8 mouse cellular contexts compared by ENCODE assay signal in the genomic region with DNA sequence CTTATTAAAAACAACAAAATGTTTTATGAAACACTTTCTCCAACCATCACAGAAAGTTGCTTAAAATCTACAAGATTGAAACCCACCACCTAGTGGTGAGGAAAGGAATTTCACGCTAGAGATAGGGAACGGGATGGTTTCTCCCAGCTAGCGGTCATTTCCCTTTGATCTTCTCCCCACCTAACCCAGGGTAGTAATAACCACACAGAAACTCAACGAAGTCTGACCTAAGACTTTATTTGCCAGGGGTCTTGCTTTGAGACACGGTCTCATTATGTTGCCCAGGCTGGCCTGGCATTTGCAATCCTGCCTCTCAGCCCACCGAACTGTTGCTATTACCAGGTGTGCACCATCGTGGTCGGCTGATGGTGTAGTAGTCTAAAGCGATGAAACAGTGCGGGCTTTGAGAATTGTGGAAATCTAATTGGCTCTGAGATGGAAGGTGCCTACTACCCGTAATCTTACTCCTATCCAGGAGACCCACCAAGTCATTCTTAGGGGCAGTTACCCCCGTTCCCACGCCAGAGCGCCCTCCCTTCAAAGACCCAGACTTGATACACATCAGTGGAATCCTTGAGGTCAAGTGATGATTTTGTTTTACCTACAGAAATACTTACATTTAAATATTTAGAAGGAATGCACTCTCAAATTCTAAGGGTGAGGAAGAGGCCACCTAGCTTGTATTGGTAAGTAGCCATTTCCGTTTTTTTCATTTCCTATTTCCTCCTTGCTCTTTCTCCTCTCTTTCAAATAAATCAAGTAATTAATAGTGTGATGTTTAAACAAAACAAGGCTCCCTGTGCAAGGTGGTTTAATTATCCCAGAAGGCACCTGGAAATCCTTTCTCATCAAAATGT. TPM values are rescaled to one million over a fixed set of nuclear protein-coding genes. Genes with fewer than 3 reads are reported as not detected.
DNase-seq lines count a peak whose midpoint lies in the region; ATAC-seq and TF ChIP-seq lines count a peak whose summit lies in the region.

No protein-coding gene starts in this region.

- H3K9ac ChIP-seq in embryonic facial prominence, embryonic 15.5 days, result no peak overlapping the region

- no peaks in the 10 kb centered on the region for H3K36me3 ChIP-seq in embryonic facial prominence, embryonic 15.5 days
- no peaks in the 10 kb centered on the region for H3K36me3 ChIP-seq in hindbrain, embryonic 10.5 days
- H3K36me3 ChIP-seq in spleen, adult 2 months (ENCODE audit: control insufficient read depth, insufficient read depth, low read length), result no peaks in the 10 kb centered on the region; the same call in 1 of the 2 replicates

- H3K4me2 ChIP-seq in embryonic facial prominence, embryonic 15.5 days (replicated peaks), result peak overlapping the region; percentile 56

- TF ChIP-seq POLR2A in bone marrow, adult 2 months (IDR thresholded peaks at IDR 0.05; ENCODE audit: borderline replicate concordance, control insufficient read depth, low read depth, low read length), result no peak
- no peak for TF ChIP-seq POLR2A in spleen, adult 2 months (IDR thresholded peaks at IDR 0.05; ENCODE audit: low read depth, low read length)

- peak; percentile 36 for DNase-seq in gastrocnemius, adult 18-20 months (ENCODE audit: low spot score)
- no peak for DNase-seq in gastrocnemius, postnatal 14 days
- DNase-seq in hindbrain, embryonic 10.5 days (ENCODE audit: low spot score), result peak; percentile 38
- peak; percentile 17 for DNase-seq in layer of hippocampus, adult 9-11 months
- peak; percentile 8 to 45 for DNase-seq in spleen, adult 2 months (ENCODE audit: low read depth in 1 of 2, low spot score in 2 of 2)

- H3K27ac ChIP-seq in bone marrow, adult 2 months (ENCODE audit: control insufficient read depth, insufficient read depth, low read depth, low read length, poor library complexity), result peak overlapping the region; percentile 79
- H3K27ac ChIP-seq in embryonic facial prominence, embryonic 15.5 days (replicated peaks), result no peak overlapping the region
- no peak overlapping the region for H3K27ac ChIP-seq in hindbrain, embryonic 10.5 days
- peak overlapping the region; percentile 46 for H3K27ac ChIP-seq in spleen, adult 2 months (ENCODE audit: insufficient read depth, low read length)

- peaks cover 2% of the 10 kb centered on the region; the same call in 1 of the 2 replicates for H3K4me1 ChIP-seq in bone marrow, adult 2 months (ENCODE audit: control insufficient read depth, insufficient read depth, low read length)
- H3K4me1 ChIP-seq in embryonic facial prominence, embryonic 15.5 days, result peaks cover 10% of the 10 kb centered on the region; the same call in 1 of the 2 replicates
- peaks cover 27% of the 10 kb centered on the region for H3K4me1 ChIP-seq in hindbrain, embryonic 10.5 days (replicated peaks)
- H3K4me1 ChIP-seq in spleen, adult 2 months (ENCODE audit: control insufficient read depth, insufficient read depth, insufficient read length), result peaks cover 8% of the 10 kb centered on the region

- H3K27me3 ChIP-seq in embryonic facial prominence, embryonic 15.5 days, result no peaks in the 10 kb centered on the region
- peaks cover 4% of the 10 kb centered on the region; the same call in 1 of the 2 replicates for H3K27me3 ChIP-seq in hindbrain, embryonic 10.5 days (ENCODE audit: insufficient read depth, poor library complexity, severe bottlenecking)
- H3K27me3 ChIP-seq in spleen, adult 2 months (ENCODE audit: control insufficient read depth, insufficient read depth, low read length), result no peaks in the 10 kb centered on the region

- no peak for ATAC-seq in embryonic facial prominence, embryonic 15.5 days (ENCODE audit: insufficient number of reproducible peaks, low FRiP score, low TSS enrichment, low read depth)
- ATAC-seq in megakaryocyte-erythroid progenitor cell, adult 5-6 weeks (replicated peaks; ENCODE audit: low FRiP score, low TSS enrichment, poor library complexity, severe bottlenecking), result peak; percentile 48

- WGBS in bone marrow, adult 2 months, result 2% methylated on average over 15 of the region's 15 CpGs
- 11% methylated on average over 15 of the region's 15 CpGs for WGBS in embryonic facial prominence, embryonic 15.5 days
- 13% methylated on average over 15 of the region's 15 CpGs for WGBS in hindbrain, embryonic 10.5 days
- WGBS in spleen, adult 2 months, result 3% methylated on average over 15 of the region's 15 CpGs

- TF ChIP-seq CTCF in bone marrow, adult 2 months (IDR thresholded peaks at IDR 0.05; ENCODE audit: control insufficient read depth, insufficient read depth, low read length), result no peak; the same call in none of the 2 replicates
- 0 out of 2 replicates have a peak, but pooled peaks have one; percentile 11 for TF ChIP-seq CTCF in spleen, adult 2 months (IDR thresholded peaks at IDR 0.05; ENCODE audit: extremely low read depth, insufficient read depth, insufficient read length, insufficient replicate concordance)

- intact Hi-C loops in gastrocnemius, postnatal 14 days (cut with DNase I; ENCODE audit: low total_unique reads), result no loop called here

- no peaks in the 10 kb centered on the region for H3K9me3 ChIP-seq in embryonic facial prominence, embryonic 15.5 days (replicated peaks)
- H3K9me3 ChIP-seq in hindbrain, embryonic 10.5 days, result no peaks in the 10 kb centered on the region

- H3K4me3 ChIP-seq in bone marrow, adult 2 months (replicated peaks; ENCODE audit: control insufficient read depth, low read depth, low read length), result peak overlapping the region; percentile 71
- peak overlapping the region; percentile 91 for H3K4me3 ChIP-seq in embryonic facial prominence, embryonic 15.5 days (replicated peaks)
- H3K4me3 ChIP-seq in hindbrain, embryonic 10.5 days, result peak overlapping the region; percentile 96
- peak overlapping the region; percentile 19 for H3K4me3 ChIP-seq in spleen, adult 2 months (ENCODE audit: extremely low read depth, insufficient read depth, insufficient read length)

RNA-seq across cellular contexts. Expression of a gene that starts 1.2 kb away (rescaled TPM):
- total RNA-seq in gastrocnemius, adult 18-20 months (2021), result 10 to 100 TPM; 13.2 to 13.8 TPM
- 10 to 100 TPM; 12.0 to 12.2 TPM for total RNA-seq in gastrocnemius, postnatal 14 days (2021)
- 3.6 and 7.5 TPM in 2 replicates for polyA plus RNA-seq in bone marrow, adult 2 months (2011; ENCODE audit: insufficient read depth, insufficient read length, low replicate concordance, missing spikeins)
- 9.6 and 10.0 TPM in 2 replicates for polyA plus RNA-seq in embryonic facial prominence, embryonic 15.5 days (2015; fragmentation: Nextera tagmentation; extraction: Ambion mirVana)
- polyA plus RNA-seq in hindbrain, embryonic 10.5 days (2016; fragmentation: Nextera tagmentation; extraction: Ambion mirVana), result 16.5 and 21.1 TPM in 2 replicates
- 13.4 and 15.5 TPM in 2 replicates for total RNA-seq in megakaryocyte-erythroid progenitor cell, adult 5-6 weeks (2014; fragmentation: Nextera tagmentation)
- 13.1 and 16.9 TPM in 2 replicates for total RNA-seq in megakaryocyte-erythroid progenitor cell, adult 5-6 weeks (2017)
- 2.4 TPM in 2 replicates for polyA plus RNA-seq in spleen, adult 2 months (2012; rRNA removed)

Comparison
In these comparisons a context has a peak if more than half of its experiments do, and no peak if none do; other contexts are left out.
1. H3K27ac ChIP-seq: peak in bone marrow, adult 2 months (single experiment) and spleen, adult 2 months (single experiment); none in embryonic facial prominence, embryonic 15.5 days (single experiment) and hindbrain, embryonic 10.5 days (single experiment).
2. H3K4me3 ChIP-seq: peak in every context shown above with its lines; median percentile 96 in hindbrain, embryonic 10.5 days; 91 in embryonic facial prominence, embryonic 15.5 days; 71 in bone marrow, adult 2 months; 19 in spleen, adult 2 months.